Mouse (Mus musculus): ENCODE measurements around the gene Olfr46. TPM values are rescaled to one million over a fixed set of nuclear protein-coding genes. Genes with fewer than 3 reads are reported as not detected.
"Not testable (repeated sequence)": the region's sequence is repeated elsewhere in the genome, so short reads cannot be mapped to it uniquely, and the experiment has no call there.

Gene Olfr46
- 0.03 TPM in 1 of 2 replicates, not detected in the other for polyA plus RNA-seq (2015; fragmentation: Nextera tagmentation; extraction: Ambion mirVana)

DNA sequence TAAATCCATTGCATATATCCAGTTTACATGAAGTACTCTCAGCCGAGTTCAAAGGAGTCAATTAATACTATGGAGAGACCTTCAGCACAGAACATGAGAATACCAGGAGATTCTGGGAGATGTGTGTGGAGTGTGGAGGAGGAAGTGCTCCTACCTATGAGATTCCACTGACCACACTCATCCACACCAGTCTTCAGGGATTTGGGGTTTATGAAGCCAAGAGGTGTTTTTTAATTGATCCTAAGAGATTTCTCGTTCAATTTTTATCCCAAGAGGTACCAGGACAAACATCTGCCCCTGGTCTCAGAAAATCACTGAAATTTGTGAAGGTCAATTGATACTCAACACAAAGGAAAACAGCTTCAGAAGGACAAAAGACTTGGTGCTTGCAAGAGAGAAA, at the start of gene Olfr46:
Olfr46 (plus strand) TSS at position 301 of the 400 bp plus-strand sequence.
- H3K4me2 ChIP-seq (replicated peaks); ATAC-seq (ENCODE audit: low FRiP score, low read depth); H3K4me3 ChIP-seq; H3K36me3 ChIP-seq; H3K9me3 ChIP-seq; H3K27ac ChIP-seq; H3K27me3 ChIP-seq; H3K9ac ChIP-seq; H3K4me1 ChIP-seq: not testable (repeated sequence)
- 86% methylated on average over 2 of the region's 2 CpGs for WGBS

DNA sequence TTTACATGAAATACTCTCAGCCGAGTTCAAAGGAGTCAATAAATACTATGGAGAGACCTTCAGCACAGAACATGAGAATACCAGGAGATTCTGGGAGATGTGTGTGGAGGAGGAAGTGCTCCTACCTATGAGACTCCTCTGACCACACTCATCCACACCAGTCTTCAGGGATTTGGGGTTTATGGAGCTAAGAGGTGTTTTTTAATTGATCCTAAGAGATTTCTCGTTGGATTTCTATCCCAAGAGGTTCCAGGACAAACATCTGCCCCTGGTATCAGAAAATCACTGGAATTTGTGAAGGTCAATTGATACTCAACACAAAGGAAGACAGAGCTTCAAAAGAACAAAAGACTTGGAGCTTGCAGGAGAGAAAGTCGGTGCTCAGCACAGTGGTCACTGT, 33.5 kb upstream of the Olfr46 start, which contains the start of gene Olfr538:
Olfr538 (plus strand) TSS at position 301 of the 400 bp plus-strand sequence.
- Histone ChIP-seq H3K4me2 (replicated peaks) (no peak within 1 kb of the TSS), H3K4me3 (no peak within 1 kb of the TSS), H3K4me1 (no peaks in the 10 kb centered on the region), H3K27ac (no peak within 1 kb of the TSS), H3K36me3 (no peaks in the 10 kb centered on the region), H3K27me3 (no peaks in the 10 kb centered on the region), H3K9me3 (no peaks in the 10 kb centered on the region), H3K9ac (no peak within 1 kb of the TSS)
- no peak for ATAC-seq (ENCODE audit: low FRiP score, low read depth)
- WGBS = 73% methylated on average over 3 of the region's 3 CpGs

DNA sequence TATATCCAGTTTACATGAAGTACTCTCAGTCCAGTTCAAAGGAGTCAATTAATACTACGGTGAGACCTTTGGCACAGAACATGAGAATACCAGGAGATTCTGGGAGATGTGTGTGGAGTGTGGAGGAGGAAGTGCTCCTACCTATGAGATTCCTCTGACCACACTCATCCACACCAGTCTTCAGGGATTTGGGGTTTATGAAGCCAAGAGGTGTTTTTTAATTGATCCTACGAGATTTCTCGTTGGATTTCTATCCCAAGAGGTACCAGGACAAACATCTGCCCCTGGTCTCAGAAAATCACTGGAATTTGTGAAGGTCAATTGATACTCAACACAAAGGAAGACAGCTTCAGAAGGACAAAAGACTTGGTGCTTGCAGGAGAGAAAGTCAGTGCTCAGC, 27.6 kb downstream of the Olfr46 start, which contains the start of gene Olfr61:
Olfr61 (plus strand) TSS at position 301 of the 400 bp plus-strand sequence.
- H3K4me2 ChIP-seq (replicated peaks); H3K27ac ChIP-seq; H3K27me3 ChIP-seq; H3K9me3 ChIP-seq; H3K9ac ChIP-seq; ATAC-seq (ENCODE audit: low FRiP score, low read depth); H3K4me1 ChIP-seq; H3K4me3 ChIP-seq; H3K36me3 ChIP-seq: not testable (repeated sequence)
- WGBS = 80% methylated on average over 3 of the region's 3 CpGs

DNA sequence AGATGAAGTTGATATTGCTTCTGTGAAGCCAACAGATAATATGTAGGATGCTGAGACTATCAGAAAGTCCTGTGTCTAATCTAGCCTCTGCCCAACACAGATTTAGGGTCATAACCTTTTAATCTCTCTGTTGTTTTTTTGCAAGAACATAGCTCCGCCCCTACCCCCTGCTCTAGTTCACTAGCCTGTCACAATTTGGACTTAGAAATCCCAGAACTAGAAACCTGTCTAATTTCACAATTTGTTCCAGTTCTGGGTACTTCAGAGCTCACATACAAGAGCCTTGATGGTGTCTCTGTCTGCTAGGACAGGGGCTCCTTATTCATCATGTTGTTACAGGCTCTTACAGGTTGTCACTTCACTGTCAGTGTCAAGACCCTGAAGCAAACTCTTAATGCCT, 29.5 kb downstream of the Olfr46 start:
- Histone ChIP-seq H3K9ac (no peak overlapping the region), H3K4me3 (no peak overlapping the region), H3K27ac (no peak overlapping the region), H3K9me3 (no peaks in the 10 kb centered on the region), H3K4me2 (replicated peaks) (no peak overlapping the region), H3K4me1 (no peaks in the 10 kb centered on the region), H3K36me3 (no peaks in the 10 kb centered on the region), H3K27me3 (no peaks in the 10 kb centered on the region)
- WGBS = 76% methylated on average over 1 of the region's 1 CpGs
- no peak for ATAC-seq (ENCODE audit: low FRiP score, low read depth)

DNA sequence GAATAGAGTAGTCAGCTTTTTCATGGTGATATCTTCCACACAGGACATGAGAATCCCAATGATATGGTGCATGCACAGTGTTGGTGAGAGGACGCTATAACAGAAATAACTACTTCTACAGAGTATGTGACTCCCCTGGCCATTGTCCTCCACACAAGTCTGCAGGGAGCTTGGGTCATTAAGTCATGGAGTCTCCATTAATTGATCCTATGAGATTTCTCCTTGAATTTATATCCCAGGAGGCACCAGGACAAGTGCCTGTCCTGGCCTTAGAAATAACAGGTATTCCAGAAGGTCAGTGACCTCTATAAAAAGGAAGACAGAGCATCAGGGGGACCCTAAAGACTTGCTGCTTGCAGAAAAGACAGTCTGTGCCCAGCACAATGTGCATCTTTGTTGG, 45.1 kb downstream of the Olfr46 start, which contains the start of gene Olfr53:
Olfr53 (plus strand) TSS at position 301 of the 400 bp plus-strand sequence.
- H3K36me3 ChIP-seq = no peaks in the 10 kb centered on the region
- no peak within 1 kb of the TSS for H3K27ac ChIP-seq
- WGBS = 84% methylated on average over 1 of the region's 1 CpGs
- no peak within 1 kb of the TSS for H3K4me3 ChIP-seq
- no peaks in the 10 kb centered on the region for H3K4me1 ChIP-seq
- no peak for ATAC-seq (ENCODE audit: low FRiP score, low read depth)
- H3K27me3 ChIP-seq = no peaks in the 10 kb centered on the region
- no peak within 1 kb of the TSS for H3K4me2 ChIP-seq (replicated peaks)
- no peaks in the 10 kb centered on the region for H3K9me3 ChIP-seq
- H3K9ac ChIP-seq = no peak within 1 kb of the TSS

DNA sequence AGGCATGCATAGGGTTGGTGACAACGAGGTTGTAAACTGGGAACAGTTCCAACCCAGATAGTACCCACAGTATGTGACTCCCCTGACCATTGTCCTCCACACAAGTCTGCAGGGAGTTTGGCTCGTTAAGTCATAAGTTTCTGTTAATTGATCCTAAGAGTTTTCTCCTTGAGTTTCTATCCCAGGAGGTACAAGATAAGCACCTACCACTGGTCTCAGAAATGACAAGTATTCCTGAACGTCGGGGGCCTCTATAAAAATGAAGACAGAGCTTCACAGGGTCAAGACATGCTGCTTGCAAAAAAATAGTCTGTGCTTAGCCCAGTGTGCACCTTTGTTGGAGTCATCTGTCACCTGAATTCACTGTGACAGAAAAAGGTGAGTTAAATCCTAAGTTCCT, 58.6 kb downstream of the Olfr46 start, which contains the start of gene Olfr539:
Olfr539 (plus strand) TSS at position 301 of the 400 bp plus-strand sequence.
- no peaks in the 10 kb centered on the region for H3K4me1 ChIP-seq
- H3K36me3 ChIP-seq = no peaks in the 10 kb centered on the region
- no peak within 1 kb of the TSS for H3K9ac ChIP-seq
- no peaks in the 10 kb centered on the region for H3K27me3 ChIP-seq
- H3K9me3 ChIP-seq = no peaks in the 10 kb centered on the region
- WGBS = 67% methylated on average over 4 of the region's 4 CpGs
- H3K27ac ChIP-seq = no peak within 1 kb of the TSS
- H3K4me3 ChIP-seq = no peak within 1 kb of the TSS
- no peak for ATAC-seq (ENCODE audit: low FRiP score, low read depth)
- H3K4me2 ChIP-seq (replicated peaks) = no peak within 1 kb of the TSS

Other genes starting within 250 kb of the Olfr46 start
- gene Olfr60, start 239.6 kb upstream of the Olfr46 start, polyA plus RNA-seq (2015; fragmentation: Nextera tagmentation; extraction: Ambion mirVana) = not detected in 2 replicates
- gene Olfr530, start 224.9 kb upstream of the Olfr46 start, polyA plus RNA-seq (2015; fragmentation: Nextera tagmentation; extraction: Ambion mirVana) = not detected in 2 replicates
- not detected in 2 replicates for gene Olfr531, start 198.4 kb upstream of the Olfr46 start, polyA plus RNA-seq (2015; fragmentation: Nextera tagmentation; extraction: Ambion mirVana)
- not detected in 2 replicates for gene Olfr532, start 179.6 kb upstream of the Olfr46 start, polyA plus RNA-seq (2015; fragmentation: Nextera tagmentation; extraction: Ambion mirVana)
- not detected in 2 replicates for gene Olfr533, start 137.9 kb upstream of the Olfr46 start, polyA plus RNA-seq (2015; fragmentation: Nextera tagmentation; extraction: Ambion mirVana)
- gene Olfr535, start 117.1 kb upstream of the Olfr46 start, polyA plus RNA-seq (2015; fragmentation: Nextera tagmentation; extraction: Ambion mirVana) = not detected in 2 replicates
- not detected in 2 replicates for gene Olfr536, start 93.9 kb upstream of the Olfr46 start, polyA plus RNA-seq (2015; fragmentation: Nextera tagmentation; extraction: Ambion mirVana)
- gene Olfr538, start 33.4 kb upstream of the Olfr46 start, polyA plus RNA-seq (2015; fragmentation: Nextera tagmentation; extraction: Ambion mirVana) = not detected in 2 replicates
- gene Olfr61, start 27.7 kb downstream of the Olfr46 start, polyA plus RNA-seq (2015; fragmentation: Nextera tagmentation; extraction: Ambion mirVana) = not detected in 2 replicates
- gene Olfr53, start 45.2 kb downstream of the Olfr46 start, polyA plus RNA-seq (2015; fragmentation: Nextera tagmentation; extraction: Ambion mirVana) = not detected in 2 replicates
- gene Olfr539, start 58.7 kb downstream of the Olfr46 start, polyA plus RNA-seq (2015; fragmentation: Nextera tagmentation; extraction: Ambion mirVana) = 0.03 TPM in 2 replicates
- gene Olfr45, start 80.7 kb downstream of the Olfr46 start, polyA plus RNA-seq (2015; fragmentation: Nextera tagmentation; extraction: Ambion mirVana) = 0.04 and 0.13 TPM in 2 replicates
- gene Olfr541, start 96.0 kb downstream of the Olfr46 start, polyA plus RNA-seq (2015; fragmentation: Nextera tagmentation; extraction: Ambion mirVana) = not detected in 2 replicates
- not detected in 2 replicates for gene Cyp2e1, start 162.5 kb downstream of the Olfr46 start, polyA plus RNA-seq (2015; fragmentation: Nextera tagmentation; extraction: Ambion mirVana)
- gene Syce1, start 186.6 kb downstream of the Olfr46 start, polyA plus RNA-seq (2015; fragmentation: Nextera tagmentation; extraction: Ambion mirVana) = 0.67 and 1.1 TPM in 2 replicates
- 2.7 and 3.0 TPM in 2 replicates for gene Zfp941, start 220.9 kb downstream of the Olfr46 start, polyA plus RNA-seq (2015; fragmentation: Nextera tagmentation; extraction: Ambion mirVana)
- 1.0 and 1.4 TPM in 2 replicates for gene Urah, start 233.7 kb downstream of the Olfr46 start, polyA plus RNA-seq (2015; fragmentation: Nextera tagmentation; extraction: Ambion mirVana)
- gene Scgb1c1, start 244.3 kb downstream of the Olfr46 start, polyA plus RNA-seq (2015; fragmentation: Nextera tagmentation; extraction: Ambion mirVana) = not detected in 2 replicates
- not detected in 2 replicates for gene Odf3, start 246.5 kb downstream of the Olfr46 start, polyA plus RNA-seq (2015; fragmentation: Nextera tagmentation; extraction: Ambion mirVana)

Data from limb, embryonic 13.5 days (tissue).